Mouse (Mus musculus) adrenal gland, adult 8-10 months (tissue): ENCODE measurements around the gene Ric1. TPM values are rescaled to one million over a fixed set of nuclear protein-coding genes. Genes with fewer than 3 reads are reported as not detected.

Experiments
- DNase-seq: peaks from one replicate; pipeline ENCODE4 v3.0.0; 2022
- total RNA-seq, 4 experiments: library from RNA; stranded (reverse); gene quantifications; 2 replicates each; pipeline ENCODE4 v1.2.4; 2022

The Ric1 gene
- 10 to 100 TPM; 27.0 to 31.7 (median 29.5) TPM for total RNA-seq

DNA sequence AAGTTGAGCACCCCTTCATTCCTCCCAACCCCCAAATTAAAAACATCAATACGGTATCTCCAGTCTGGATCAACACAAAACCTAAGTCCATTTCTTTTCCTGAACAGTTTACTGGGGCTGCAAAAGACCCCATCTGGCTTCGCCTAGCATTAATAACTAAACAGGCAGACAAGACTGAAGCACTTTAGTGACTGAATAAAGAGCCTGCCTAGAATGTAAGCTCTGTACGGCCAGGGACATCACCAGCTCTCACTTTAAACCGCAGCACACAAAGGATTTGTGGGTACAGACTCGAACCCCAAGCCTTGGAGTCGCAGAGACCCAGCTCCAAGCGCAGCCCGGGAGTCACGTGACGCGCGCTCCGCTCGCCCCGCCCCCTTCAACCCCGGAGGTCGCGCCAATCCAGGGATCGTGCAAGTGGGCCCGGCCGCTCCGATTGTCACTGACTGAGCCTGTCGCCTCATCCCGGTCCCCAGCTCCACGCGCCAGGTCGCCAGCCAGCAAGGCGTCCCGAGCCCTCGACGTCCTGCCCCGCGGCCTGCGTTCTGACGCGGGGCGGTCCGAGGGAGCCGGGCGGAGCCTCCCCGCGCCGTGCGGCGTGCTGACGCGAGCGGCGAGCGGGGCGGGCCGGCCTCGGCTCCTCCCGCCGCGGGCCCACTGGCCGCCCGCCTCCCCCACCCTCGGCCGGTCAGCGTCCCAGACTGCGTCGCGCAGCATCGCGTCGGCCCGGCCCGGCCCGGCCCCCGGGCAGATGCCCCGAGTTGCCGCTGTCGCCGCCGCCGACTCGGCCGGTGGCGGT lies at the start of gene Ric1:
Gene Ric1, plus strand, starts transcription at position 646 of the 799 bp plus-strand sequence.
- DNase-seq, result peak; percentile 85

- DNase-seq, result no peak
Observed at GRCm38 (mm10) chr19:29472424-29472823, 49.7 kb upstream of the Ric1 start.

DNA sequence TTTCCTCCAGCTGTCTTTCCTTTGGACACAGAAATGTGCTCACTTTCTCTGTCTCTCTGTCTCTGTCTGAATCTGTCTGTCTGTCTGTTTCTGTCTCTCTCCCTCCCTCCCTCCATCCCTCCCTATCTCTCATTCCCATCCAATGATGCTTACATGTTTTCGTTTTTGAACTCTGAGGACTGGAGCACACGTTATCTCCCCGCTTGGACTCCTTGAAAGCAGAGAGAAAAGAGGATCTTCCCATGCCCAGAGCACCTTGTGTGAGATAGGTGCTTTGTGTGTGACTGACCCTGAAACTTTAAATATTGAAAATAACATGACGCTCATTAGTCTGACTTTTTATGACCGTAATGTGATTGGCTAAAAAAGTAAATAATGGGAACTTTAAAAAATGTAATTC lies 49.1 kb upstream of the Ric1 start:
- DNase-seq, result no peak

- DNase-seq, result no peak
Observed at GRCm38 (mm10) chr19:29474803-29475202, 47.3 kb upstream of the Ric1 start.

- no peak for DNase-seq
Observed at GRCm38 (mm10) chr19:29475210-29475620, 46.9 kb upstream of the Ric1 start.

DNA sequence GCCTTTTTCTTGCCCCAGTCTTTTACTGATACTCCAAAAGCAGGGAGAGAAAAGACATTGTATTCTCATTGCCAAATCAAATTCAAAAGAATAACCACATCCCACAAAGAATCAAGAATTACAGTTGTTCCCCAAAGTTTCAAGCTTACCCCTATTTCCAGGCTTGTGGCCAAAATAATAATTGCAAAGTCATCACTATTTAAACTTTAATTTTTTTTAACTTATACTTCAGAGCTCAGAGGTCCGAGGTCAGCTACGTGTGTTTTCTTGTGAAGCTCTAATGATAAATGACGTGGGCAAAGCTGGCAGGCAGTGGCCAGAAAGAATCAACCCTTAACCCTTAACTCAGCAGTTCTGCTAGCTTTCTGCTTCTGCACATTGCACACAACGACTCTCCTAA lies 43.5 kb upstream of the Ric1 start:
- DNase-seq, result no peak

GRCm38 (mm10) chr19:29481578-29481977 lies 40.5 kb upstream of the Ric1 start:
- no peak for DNase-seq

DNA sequence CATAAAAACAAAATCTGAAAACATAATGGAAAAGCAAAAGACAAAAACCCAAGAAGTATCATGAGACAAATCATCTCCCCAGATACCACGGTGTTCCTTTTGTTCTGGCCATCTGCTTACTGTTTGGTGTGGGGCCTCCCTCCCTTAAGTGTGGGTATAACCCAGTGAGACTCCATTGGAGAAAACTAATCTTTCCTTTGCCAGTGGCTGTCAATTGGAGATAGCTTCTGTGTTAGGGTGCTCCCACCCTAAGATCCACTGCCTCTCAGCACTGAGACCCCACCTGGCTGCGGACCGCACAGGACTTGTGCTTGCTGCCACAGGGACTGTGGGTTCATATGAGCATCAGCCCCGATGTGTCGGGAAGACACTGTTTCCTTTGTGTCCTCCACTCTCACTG lies 39.9 kb upstream of the Ric1 start:
- DNase-seq, result no peak

DNA sequence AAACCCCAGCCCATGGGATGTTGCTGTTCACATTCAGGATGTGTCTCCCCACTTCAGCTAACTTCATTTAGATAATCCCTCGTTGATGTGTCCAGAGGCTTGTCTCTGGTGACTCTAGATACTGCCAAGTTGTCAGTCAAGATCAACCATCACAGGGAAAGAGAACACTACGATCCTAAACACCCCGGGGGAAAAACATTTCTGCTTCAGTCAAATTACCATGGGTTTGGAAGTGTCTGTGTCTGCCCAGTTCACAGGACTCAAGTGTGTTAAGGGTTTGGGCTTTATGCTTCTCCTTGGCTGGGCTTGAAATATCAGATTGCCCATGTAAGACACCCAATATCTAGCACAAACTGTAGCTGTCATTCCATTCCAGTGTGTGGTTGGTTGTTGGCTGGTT lies 39.4 kb upstream of the Ric1 start:
- DNase-seq, result no peak

GRCm38 (mm10) chr19:29483386-29483785 lies 38.7 kb upstream of the Ric1 start:
- no peak for DNase-seq

- DNase-seq, result no peak
Observed at GRCm38 (mm10) chr19:29484537-29484936, 37.5 kb upstream of the Ric1 start.

DNA sequence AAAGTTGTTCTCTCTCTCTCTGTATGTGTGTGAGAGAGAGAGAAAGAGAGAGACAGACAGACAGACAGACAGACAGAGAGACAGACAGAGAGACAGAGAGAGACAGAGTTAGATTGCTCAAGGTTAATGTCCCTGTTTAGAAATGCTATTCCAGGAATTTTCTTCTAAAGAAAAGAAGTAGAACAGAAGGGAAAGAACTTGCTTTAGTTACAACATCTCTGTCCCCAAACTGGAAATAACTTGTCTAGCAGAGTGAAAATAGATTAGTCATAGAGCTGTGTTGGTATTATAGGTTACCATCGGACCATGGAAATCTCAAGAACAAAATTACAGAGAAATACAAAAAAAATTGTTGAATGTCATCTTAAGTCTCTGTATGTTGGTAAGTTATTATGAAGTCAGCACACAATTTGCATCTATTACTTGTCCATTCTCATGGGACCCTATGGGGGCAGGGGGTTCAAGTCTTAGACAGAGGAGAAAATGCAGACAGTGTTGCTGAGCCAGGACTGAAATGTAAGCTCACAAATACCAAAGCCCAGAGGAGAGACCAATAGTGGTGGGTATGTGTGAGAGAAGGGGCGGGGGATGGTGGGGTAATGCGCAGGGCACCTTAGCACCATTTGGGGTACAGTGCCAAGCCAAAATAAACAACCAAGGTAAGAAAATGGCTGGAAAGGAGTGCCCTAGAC lies 36.7 kb upstream of the Ric1 start:
- DNase-seq, result no peak

DNA sequence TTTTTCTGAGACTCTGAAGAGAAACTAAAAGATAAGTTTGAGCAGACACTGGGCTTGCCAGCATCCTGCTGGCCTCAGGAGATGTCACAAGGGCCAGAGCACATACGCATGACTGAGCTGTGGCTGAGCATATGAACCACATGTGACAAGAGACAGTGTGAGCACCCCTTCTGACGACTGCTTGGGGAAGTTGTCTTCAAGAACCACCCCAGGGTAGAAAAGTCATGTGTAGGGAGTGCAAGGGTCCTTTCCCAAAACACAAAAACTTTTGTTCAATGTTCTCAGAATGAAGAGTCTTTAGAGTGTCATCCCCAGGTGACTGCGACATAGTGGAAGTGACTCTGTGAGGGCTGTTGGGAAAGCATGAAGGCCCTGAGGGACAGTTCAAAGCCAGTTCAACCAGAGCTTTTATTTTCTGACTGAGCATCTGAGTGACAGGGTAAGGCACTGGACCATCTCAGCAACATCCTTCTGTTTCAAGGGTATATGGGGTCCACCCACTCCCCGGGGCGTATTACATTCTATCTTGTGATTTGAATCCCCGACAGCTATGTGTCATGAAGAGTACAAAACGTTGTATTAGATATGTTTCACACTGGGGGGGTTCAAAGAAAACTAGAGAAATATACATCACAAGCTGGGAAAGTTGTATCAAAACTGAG lies 35.4 kb upstream of the Ric1 start:
- no peak for DNase-seq

GRCm38 (mm10) chr19:29487326-29488072 lies 34.6 kb upstream of the Ric1 start:
- DNase-seq, result no peak

DNA sequence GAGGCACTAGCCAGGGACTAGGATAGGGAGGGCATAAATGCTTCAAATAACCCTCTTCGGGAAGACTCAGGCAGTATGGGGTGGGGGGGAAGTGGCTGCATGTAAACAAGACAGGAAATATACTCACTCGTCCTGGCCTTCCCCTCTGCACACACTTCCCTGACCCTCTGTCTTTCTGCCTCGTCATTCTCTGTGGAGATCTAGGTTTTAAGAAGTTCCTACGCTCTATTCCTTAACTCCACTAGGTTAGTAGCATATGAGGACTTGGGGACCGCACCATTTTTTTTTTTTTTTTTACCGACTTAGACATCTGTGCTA lies 34.0 kb upstream of the Ric1 start:
- no peak for DNase-seq

DNA sequence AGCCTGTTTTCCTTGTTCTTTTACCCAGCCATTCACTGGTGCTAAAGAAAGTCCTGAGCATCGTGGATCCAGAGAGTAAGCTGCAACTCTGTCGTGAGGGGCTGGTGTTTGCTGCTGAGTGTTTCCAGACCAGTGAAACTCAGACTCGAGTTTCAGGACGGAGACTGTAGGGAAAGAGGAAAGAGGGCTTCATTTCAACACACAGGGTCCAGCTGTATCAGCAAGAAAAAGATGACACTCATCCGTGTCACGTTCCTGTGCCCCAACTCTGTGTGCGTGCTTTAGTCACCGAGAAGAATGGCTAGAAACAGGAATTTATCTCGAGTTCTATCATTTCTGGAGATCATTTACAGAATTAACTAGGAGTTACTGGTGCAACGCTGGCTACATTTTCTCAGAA lies 33.7 kb upstream of the Ric1 start:
- DNase-seq, result no peak

- DNase-seq, result peak; percentile 29
Observed at GRCm38 (mm10) chr19:29489785-29490284, 32.2 kb upstream of the Ric1 start.

GRCm38 (mm10) chr19:29491467-29491866 lies 30.6 kb upstream of the Ric1 start:
- no peak for DNase-seq

GRCm38 (mm10) chr19:29494454-29494853 lies 27.6 kb upstream of the Ric1 start:
- no peak for DNase-seq

DNA sequence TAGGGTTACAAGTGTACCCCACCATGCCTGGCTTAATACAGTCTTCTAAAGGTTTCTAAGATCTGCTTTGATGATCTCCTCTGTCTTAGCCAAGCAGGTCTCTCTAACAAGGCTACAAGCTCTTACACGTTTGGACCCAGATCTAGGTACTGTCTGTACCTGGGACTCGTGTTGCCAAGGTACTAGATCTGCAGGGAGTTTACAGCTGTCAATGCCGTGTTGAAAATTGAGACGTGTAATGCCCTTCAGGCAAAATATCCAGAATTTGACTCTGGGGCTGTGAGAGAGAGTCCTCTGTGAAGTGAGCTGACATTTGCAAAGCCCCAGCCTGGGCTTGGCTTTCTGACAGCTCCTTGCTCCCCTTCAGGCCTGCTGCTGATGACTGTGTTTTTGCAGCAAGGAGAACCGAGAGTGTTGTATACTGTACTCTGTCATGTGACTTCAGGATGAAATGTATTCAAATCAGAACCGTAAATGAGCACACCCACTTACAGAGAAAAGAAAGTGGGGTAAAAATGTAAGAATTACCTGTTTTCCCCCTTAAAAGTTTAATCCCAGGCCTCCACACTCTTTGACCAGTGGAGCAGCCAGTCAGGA lies 26.0 kb upstream of the Ric1 start:
- no peak for DNase-seq

- no peak for DNase-seq
Observed at GRCm38 (mm10) chr19:29496786-29497557, 25.1 kb upstream of the Ric1 start.

GRCm38 (mm10) chr19:29497874-29498273 lies 24.2 kb upstream of the Ric1 start:
- DNase-seq, result no peak
